Mouse (Mus musculus): ENCODE measurements around the gene Tmem273. TPM values are rescaled to one million over a fixed set of nuclear protein-coding genes. Genes with fewer than 3 reads are reported as not detected.

Gene Tmem273
- total RNA-seq, 2 experiments from 2014 or later = 0.36 to 0.72 TPM

- intact Hi-C loops (cut with DNase I) = no loop called here
- no peak for DNase-seq (ENCODE audit: low spot score in 2 of 2)
Measured at GRCm38 (mm10) chr14:32854059-32854458, 68.3 kb downstream of the Tmem273 start.

GRCm38 (mm10) chr14:32856246-32856645 lies 70.5 kb downstream of the Tmem273 start:
- intact Hi-C loops (cut with DNase I) = no loop called here
- DNase-seq (ENCODE audit: low spot score in 2 of 2) = no peak

- intact Hi-C loops (cut with DNase I) = no loop called here
- DNase-seq (ENCODE audit: low spot score in 2 of 2) = peak; percentile 15 to 41
Measured at GRCm38 (mm10) chr14:32856681-32857328, 71.0 kb downstream of the Tmem273 start, which contains the start of gene Vstm4. Vstm4 (plus strand) TSS chr14:32856756.

GRCm38 (mm10) chr14:32858361-32858760 lies 72.6 kb downstream of the Tmem273 start:
- intact Hi-C loops (cut with DNase I) = no loop called here
- DNase-seq (ENCODE audit: low spot score in 2 of 2) = no peak

- intact Hi-C loops (cut with DNase I) = no loop called here
- DNase-seq (ENCODE audit: low spot score in 2 of 2) = no peak
Measured at GRCm38 (mm10) chr14:32858941-32859510, 73.3 kb downstream of the Tmem273 start.

GRCm38 (mm10) chr14:32859831-32860569 lies 74.2 kb downstream of the Tmem273 start:
- intact Hi-C loops (cut with DNase I) = no loop called here
- no peak for DNase-seq (ENCODE audit: low spot score in 2 of 2)

- DNase-seq (ENCODE audit: low spot score in 2 of 2) = no peak
- intact Hi-C loops (cut with DNase I) = no loop called here
Measured at GRCm38 (mm10) chr14:32861149-32861581, 75.4 kb downstream of the Tmem273 start.

- no peak for DNase-seq (ENCODE audit: low spot score in 2 of 2)
- intact Hi-C loops (cut with DNase I) = no loop called here
Measured at GRCm38 (mm10) chr14:32861656-32862055, 75.9 kb downstream of the Tmem273 start.

GRCm38 (mm10) chr14:32865331-32865730 lies 79.6 kb downstream of the Tmem273 start:
- intact Hi-C loops (cut with DNase I) = no loop called here

More at GRCm38 (mm10) chr14:32865331-32865730, 79.6 kb downstream of the Tmem273 start:
- no peak for DNase-seq (ENCODE audit: low spot score in 2 of 2)

Other genes starting within 250 kb of the Tmem273 start
- not detected for gene Prrxl1, start 186.6 kb upstream of the Tmem273 start, total RNA-seq (2021)
- gene 3425401B19Rik, start 100.7 kb upstream of the Tmem273 start, total RNA-seq (2021) = under 1 TPM; 0.13 to 0.15 TPM
- gene Fam170b, start 48.0 kb downstream of the Tmem273 start, total RNA-seq (2021) = not detected
- gene Vstm4, start 70.8 kb downstream of the Tmem273 start, total RNA-seq (2021) = 1 to 10 TPM; 4.3 to 5.2 TPM
- under 1 TPM; 0.33 to 0.36 TPM for gene Lrrc18, start 205.4 kb downstream of the Tmem273 start, total RNA-seq (2021)